Mouse (Mus musculus): Measurements from ENCODE around the gene Mast4. TPM values are rescaled to one million over a fixed set of nuclear protein-coding genes. Genes with fewer than 3 reads are reported as not detected.

Mast4 gene
- polyA plus RNA-seq, 1 experiment = 0.27 TPM

DNA sequence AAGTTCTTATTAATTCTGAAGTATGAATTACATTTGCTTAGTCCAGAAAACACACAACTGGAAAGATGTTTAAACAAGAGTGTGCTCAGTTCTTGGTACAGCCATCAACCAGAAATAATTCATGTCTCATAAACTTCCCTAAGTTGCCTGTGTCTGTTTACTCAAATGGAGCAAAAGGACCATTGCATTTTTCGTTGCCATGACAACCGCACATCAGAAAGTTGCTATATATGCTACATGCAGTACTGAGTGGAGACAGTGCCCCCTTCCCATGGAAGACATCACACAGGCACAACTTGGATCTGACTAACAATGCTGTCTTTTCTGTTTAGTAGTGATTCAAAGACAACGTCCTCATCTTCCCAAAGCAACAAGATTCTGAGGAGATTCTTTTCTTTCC lies 527.6 kb downstream of the Mast4 start:
- no peak overlapping the region for H3K4me3 ChIP-seq (ENCODE audit: insufficient read depth, low read length)
- no peaks in the 10 kb centered on the region for H3K4me1 ChIP-seq (ENCODE audit: control insufficient read depth, insufficient read depth, low read length)
- H3K27ac ChIP-seq (ENCODE audit: insufficient read depth, low read depth, low read length) = no peak overlapping the region
- TF ChIP-seq CTCF (IDR thresholded peaks at IDR 0.05; ENCODE audit: low read depth, low read length) (no peak), POLR2A (IDR thresholded peaks at IDR 0.05; ENCODE audit: borderline replicate concordance, low read depth, low read length) (no peak)

- Histone ChIP-seq H3K4me3 (ENCODE audit: insufficient read depth, low read length) (no peak overlapping the region), H3K27ac (ENCODE audit: insufficient read depth, low read depth, low read length) (no peak overlapping the region), H3K4me1 (ENCODE audit: control insufficient read depth, insufficient read depth, low read length) (no peaks in the 10 kb centered on the region)
- TF ChIP-seq POLR2A (IDR thresholded peaks at IDR 0.05; ENCODE audit: borderline replicate concordance, low read depth, low read length) (no peak), CTCF (IDR thresholded peaks at IDR 0.05; ENCODE audit: low read depth, low read length) (no peak)
Measured at GRCm38 (mm10) chr13:102805190-102805589, 529.1 kb downstream of the Mast4 start.

DNA sequence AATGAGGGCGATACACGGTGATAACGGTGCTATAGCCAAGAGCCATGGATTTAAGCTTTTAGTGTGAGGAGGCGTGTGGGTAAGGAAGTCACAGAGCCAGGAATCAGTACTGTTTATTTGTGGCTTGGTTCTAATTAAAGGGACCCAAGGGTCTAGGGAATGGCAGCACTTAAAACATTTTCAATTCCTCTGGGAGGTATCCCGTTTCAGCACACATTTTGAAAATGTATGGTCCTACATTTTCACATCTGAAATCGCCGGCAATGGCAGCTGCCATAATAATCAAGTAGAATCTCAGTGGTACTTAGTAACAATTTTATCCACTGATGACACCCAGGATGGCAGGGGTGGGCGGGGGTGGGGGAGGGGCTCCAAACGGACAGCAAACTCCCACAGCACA lies 531.1 kb downstream of the Mast4 start:
- Histone ChIP-seq H3K4me3 (ENCODE audit: insufficient read depth, low read length) (no peak overlapping the region), H3K4me1 (ENCODE audit: control insufficient read depth, insufficient read depth, low read length) (no peaks in the 10 kb centered on the region), H3K27ac (ENCODE audit: insufficient read depth, low read depth, low read length) (no peak overlapping the region)
- TF ChIP-seq CTCF (IDR thresholded peaks at IDR 0.05; ENCODE audit: low read depth, low read length) (no peak), POLR2A (IDR thresholded peaks at IDR 0.05; ENCODE audit: borderline replicate concordance, low read depth, low read length) (no peak)

DNA sequence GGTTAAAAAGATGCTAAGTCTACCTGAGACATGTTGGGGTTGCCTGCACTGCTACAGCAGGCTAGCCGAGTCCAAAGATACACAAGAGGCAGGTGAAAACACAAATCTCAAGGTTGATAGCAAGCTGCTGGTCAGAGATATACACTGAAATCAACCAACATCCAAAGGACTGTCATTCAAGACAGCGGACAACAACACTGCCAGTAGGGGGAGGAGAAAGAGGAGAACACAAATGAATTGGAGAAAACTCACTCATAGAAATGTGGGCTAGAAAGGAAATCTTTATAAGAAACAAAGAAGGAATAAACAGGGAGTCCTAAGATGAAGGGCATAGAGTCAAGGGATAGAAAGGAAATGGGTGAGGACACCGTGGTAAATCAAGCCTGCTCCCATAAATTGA lies 542.1 kb downstream of the Mast4 start:
- Histone ChIP-seq H3K4me1 (ENCODE audit: control insufficient read depth, insufficient read depth, low read length) (no peaks in the 10 kb centered on the region), H3K4me3 (ENCODE audit: insufficient read depth, low read length) (no peak overlapping the region), H3K27ac (ENCODE audit: insufficient read depth, low read depth, low read length) (no peak overlapping the region)
- no peak for TF ChIP-seq CTCF (IDR thresholded peaks at IDR 0.05; ENCODE audit: low read depth, low read length)
- no peak for TF ChIP-seq POLR2A (IDR thresholded peaks at IDR 0.05; ENCODE audit: borderline replicate concordance, low read depth, low read length)

DNA sequence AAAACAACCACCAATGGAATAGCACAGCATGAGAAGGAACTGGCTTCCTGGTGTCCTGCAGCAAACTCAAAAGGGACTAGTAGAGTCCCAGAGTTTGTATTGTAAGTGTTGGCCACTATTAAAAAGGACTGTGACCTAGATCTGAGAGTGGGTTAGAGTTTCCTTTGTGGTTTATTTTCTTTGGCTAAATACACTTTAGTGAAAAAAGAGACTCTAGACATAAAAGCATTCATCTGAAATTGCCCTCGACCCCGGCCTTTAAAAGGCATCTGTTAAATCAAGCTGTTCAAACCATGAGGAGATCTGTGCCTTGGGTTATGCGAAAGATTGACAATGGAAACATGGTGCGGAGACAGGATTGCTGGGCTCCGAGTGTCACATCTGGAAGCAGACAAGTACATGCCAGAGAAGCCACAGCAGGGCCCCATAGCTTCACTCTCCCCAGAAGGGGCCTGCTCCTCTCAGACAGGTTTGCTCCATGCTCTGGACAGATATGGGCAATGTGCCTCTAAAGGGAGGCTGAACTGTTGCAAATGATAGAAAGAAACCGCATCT lies 543.6 kb downstream of the Mast4 start:
- Histone ChIP-seq H3K4me1 (ENCODE audit: control insufficient read depth, insufficient read depth, low read length) (no peaks in the 10 kb centered on the region), H3K27ac (ENCODE audit: insufficient read depth, low read depth, low read length) (no peak overlapping the region), H3K4me3 (ENCODE audit: insufficient read depth, low read length) (no peak overlapping the region)
- no peak for TF ChIP-seq CTCF (IDR thresholded peaks at IDR 0.05; ENCODE audit: low read depth, low read length)
- no peak for TF ChIP-seq POLR2A (IDR thresholded peaks at IDR 0.05; ENCODE audit: borderline replicate concordance, low read depth, low read length)

DNA sequence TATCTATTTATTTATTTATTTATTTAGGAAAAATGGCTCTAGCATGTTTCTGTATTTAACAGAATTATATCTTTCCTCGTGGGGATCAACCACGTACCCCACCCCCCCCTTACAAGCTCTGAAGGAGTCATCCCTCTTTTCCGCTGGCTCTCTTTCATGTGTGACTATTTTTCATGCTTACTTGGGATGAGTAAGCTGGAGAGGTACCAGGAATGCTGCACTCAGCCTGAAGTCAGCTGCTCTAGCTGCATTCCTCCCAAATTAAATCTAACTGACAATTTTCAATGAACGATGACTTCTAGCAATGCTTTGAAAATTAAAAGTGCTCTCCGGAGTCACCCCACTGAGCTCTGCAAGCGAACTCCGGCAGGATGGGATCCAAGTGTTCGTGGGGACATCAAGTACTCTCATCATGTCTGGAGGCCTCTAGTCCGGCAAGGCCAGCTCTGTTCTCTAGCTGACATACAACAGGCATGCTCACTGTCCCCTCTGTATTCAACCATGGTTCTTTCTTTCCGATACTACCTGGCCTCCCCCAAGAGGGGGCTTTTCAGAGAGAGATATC lies 547.5 kb downstream of the Mast4 start:
- Histone ChIP-seq H3K4me1 (ENCODE audit: control insufficient read depth, insufficient read depth, low read length) (no peaks in the 10 kb centered on the region), H3K27ac (ENCODE audit: insufficient read depth, low read depth, low read length) (no peak overlapping the region), H3K4me3 (ENCODE audit: insufficient read depth, low read length) (no peak overlapping the region)
- TF ChIP-seq POLR2A (IDR thresholded peaks at IDR 0.05; ENCODE audit: borderline replicate concordance, low read depth, low read length) (no peak), CTCF (IDR thresholded peaks at IDR 0.05; ENCODE audit: low read depth, low read length) (no peak)

- H3K4me3 ChIP-seq (ENCODE audit: insufficient read depth, low read length) = no peak overlapping the region
- no peak for TF ChIP-seq CTCF (IDR thresholded peaks at IDR 0.05; ENCODE audit: low read depth, low read length)
- TF ChIP-seq POLR2A (IDR thresholded peaks at IDR 0.05; ENCODE audit: borderline replicate concordance, low read depth, low read length) = no peak
- H3K4me1 ChIP-seq (ENCODE audit: control insufficient read depth, insufficient read depth, low read length) = no peaks in the 10 kb centered on the region
- H3K27ac ChIP-seq (ENCODE audit: insufficient read depth, low read depth, low read length) = no peak overlapping the region
Measured at GRCm38 (mm10) chr13:102783531-102784310, 550.6 kb downstream of the Mast4 start.

GRCm38 (mm10) chr13:102779275-102779674 lies 555.0 kb downstream of the Mast4 start:
- TF ChIP-seq CTCF (IDR thresholded peaks at IDR 0.05; ENCODE audit: low read depth, low read length) (no peak), POLR2A (IDR thresholded peaks at IDR 0.05; ENCODE audit: borderline replicate concordance, low read depth, low read length) (no peak)
- Histone ChIP-seq H3K27ac (ENCODE audit: insufficient read depth, low read depth, low read length) (no peak overlapping the region), H3K4me1 (ENCODE audit: control insufficient read depth, insufficient read depth, low read length) (no peaks in the 10 kb centered on the region), H3K4me3 (ENCODE audit: insufficient read depth, low read length) (no peak overlapping the region)

GRCm38 (mm10) chr13:102778859-102779258 lies 555.4 kb downstream of the Mast4 start:
- TF ChIP-seq POLR2A (IDR thresholded peaks at IDR 0.05; ENCODE audit: borderline replicate concordance, low read depth, low read length) = no peak
- no peak for TF ChIP-seq CTCF (IDR thresholded peaks at IDR 0.05; ENCODE audit: low read depth, low read length)
- Histone ChIP-seq H3K27ac (ENCODE audit: insufficient read depth, low read depth, low read length) (no peak overlapping the region), H3K4me3 (ENCODE audit: insufficient read depth, low read length) (no peak overlapping the region), H3K4me1 (ENCODE audit: control insufficient read depth, insufficient read depth, low read length) (no peaks in the 10 kb centered on the region)

DNA sequence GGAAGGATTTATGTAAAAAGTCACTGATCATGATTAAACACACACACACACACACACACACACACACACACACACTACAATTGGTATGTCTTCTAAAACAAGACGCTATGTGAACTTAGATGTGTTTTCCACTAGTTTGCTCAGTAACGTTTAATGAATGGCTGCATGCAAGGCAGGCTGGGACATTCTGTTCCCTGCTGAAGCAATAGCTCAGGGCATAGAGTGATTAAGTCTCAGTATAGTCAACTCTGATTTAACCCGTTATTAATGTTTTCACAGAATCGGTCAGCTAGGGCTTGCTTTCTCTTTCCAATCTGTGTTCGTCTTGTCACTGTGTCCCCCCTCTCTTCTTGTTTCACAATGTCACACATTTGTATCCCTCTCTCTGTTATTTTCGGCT lies 558.8 kb downstream of the Mast4 start:
- no peak for TF ChIP-seq CTCF (IDR thresholded peaks at IDR 0.05; ENCODE audit: low read depth, low read length)
- no peak for TF ChIP-seq POLR2A (IDR thresholded peaks at IDR 0.05; ENCODE audit: borderline replicate concordance, low read depth, low read length)
- H3K27ac ChIP-seq (ENCODE audit: insufficient read depth, low read depth, low read length) = no peak overlapping the region
- no peaks in the 10 kb centered on the region for H3K4me1 ChIP-seq (ENCODE audit: control insufficient read depth, insufficient read depth, low read length)

More for the DNA sequence above, 558.8 kb downstream of the Mast4 start:
- H3K4me3 ChIP-seq (ENCODE audit: insufficient read depth, low read length) = no peak overlapping the region
